Mouse (Mus musculus): ENCODE results near the gene Slc35a2.

Slc35a2 gene

DNA sequence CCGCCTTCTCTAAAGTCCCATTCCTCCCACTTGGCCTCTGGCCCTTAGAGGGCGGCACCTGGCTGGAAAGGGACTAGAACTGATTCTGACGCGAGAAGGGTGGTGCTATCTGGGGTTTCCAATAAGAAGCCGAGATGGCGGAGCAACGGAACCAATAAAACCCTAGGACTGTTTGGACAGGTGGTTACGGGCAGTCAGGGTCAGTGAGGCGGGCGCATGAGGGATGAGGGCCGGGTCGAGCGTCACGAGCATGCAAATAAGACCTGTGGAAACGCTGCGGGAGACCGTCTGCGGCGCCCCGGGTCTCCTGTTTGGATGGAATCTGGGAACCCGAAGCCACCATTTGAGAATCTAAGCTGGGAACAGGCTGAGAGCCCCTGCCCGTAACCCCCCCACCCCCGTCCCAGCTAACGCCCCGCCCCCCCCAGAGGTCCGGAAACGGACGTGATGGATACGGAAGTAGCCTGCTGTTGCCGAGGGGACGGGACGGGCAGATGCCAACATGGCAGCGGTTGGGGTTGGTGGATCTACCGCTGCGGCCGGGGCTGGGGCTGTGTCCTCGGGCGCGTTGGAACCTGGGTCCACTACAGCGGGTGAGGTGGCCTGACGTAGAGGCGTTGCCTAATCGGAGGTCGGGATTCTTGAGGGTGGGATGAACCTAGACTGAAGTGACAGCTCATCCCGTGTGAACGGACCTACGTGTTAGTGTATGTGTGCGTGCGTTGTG is at the start of gene Slc35a2:
Gene Slc35a2 (plus strand): TSS at position 188 of the 727 bp plus-strand sequence.
- DNase-seq (ENCODE audit: low read depth, low spot score), result peak; percentile 52

DNA sequence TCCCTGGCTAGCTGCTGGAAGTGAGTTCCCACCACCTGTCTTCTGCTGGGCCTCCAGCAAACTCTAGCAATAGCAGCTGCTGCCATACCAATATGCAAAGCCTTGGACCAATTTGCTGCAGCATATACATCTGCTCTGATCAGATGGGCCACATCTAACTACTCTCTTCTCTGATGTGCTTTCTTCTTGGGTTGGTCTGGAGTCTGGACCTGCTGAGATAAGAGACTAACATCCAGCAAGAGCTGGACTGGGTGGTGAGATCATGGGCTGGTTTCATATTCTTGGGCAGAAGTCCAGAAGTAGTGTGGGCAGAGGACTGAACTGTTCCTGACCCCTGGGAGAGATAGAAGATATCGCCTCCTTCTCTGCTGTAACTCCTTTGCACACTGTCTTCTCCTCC is 46.7 kb upstream of the Slc35a2 start:
- no peak for DNase-seq (ENCODE audit: low read depth, low spot score)

DNA sequence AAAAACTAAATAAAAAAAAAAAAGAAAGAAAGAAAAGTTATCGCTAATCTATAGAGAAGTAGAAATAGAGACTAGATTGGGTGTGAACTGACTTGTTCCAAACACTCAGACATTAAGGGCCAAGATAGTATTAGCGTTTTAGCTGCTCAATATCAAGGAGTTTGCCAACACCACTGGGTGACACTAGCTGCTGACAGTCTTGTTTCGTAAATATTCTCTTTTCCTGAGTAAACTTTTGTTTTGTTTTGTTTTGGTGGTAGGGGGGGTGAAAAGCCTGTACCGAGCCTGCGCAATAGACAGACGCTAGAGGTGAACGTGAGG is 43.0 kb upstream of the Slc35a2 start:
- no peak for DNase-seq (ENCODE audit: low read depth, low spot score)

GRCm38 (mm10) chrX:7841163-7842162 is 42.4 kb upstream of the Slc35a2 start, which contains the start of gene Otud5:
Otud5 (plus strand) TSS chrX:7841364.
- DNase-seq (ENCODE audit: low read depth, low spot score), result peak; percentile 87

DNA sequence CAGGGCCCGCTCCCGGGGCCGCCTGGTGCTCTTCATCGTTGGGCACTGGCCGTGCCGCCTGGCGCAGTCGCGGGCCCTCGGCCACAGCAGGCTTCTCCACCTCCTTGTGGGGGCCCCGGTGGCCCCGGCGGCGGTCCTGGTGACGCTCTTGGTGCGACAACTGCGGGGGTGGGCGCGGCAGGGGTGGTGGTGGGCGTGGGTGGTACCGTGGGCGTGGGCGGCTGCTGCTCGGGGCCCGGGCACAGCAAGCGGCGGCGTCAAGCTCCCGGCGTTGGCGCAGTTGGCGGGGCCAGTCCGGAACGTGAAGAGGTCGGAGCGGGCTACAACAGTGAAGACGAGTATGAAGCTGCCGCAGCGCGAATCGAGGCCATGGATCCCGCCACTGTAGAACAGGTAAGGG is 41.5 kb upstream of the Slc35a2 start:
- no peak for DNase-seq (ENCODE audit: low read depth, low spot score)

GRCm38 (mm10) chrX:7847845-7848244 is 36.0 kb upstream of the Slc35a2 start:
- no peak for DNase-seq (ENCODE audit: low read depth, low spot score)

- DNase-seq (ENCODE audit: low read depth, low spot score), result no peak
Observed at GRCm38 (mm10) chrX:7854578-7854977, 29.2 kb upstream of the Slc35a2 start.

GRCm38 (mm10) chrX:7859191-7859753 is 24.6 kb upstream of the Slc35a2 start:
- no peak for DNase-seq (ENCODE audit: low read depth, low spot score)

GRCm38 (mm10) chrX:7863181-7863580 is 20.6 kb upstream of the Slc35a2 start:
- no peak for DNase-seq (ENCODE audit: low read depth, low spot score)

DNA sequence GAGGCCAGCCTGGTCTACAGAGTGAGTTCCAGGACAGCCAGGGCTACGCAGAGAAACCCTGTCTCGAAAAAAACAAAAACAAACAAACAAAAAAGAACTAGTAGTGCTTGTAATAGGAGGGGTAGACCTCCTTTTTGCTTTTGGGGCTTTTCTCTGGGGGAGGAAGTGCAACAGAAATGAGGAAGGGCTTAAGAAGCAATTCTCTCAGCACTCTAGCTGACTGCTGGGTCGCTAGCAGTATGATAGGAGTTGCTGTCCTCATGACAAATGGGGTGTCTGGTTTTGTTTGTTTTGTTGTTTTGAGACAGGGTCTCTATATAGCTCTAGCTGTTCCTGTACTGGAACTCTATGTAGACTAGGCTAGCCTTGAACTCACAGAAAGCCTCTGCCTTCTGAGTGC is 19.3 kb upstream of the Slc35a2 start:
- DNase-seq (ENCODE audit: low read depth, low spot score), result no peak

DNA sequence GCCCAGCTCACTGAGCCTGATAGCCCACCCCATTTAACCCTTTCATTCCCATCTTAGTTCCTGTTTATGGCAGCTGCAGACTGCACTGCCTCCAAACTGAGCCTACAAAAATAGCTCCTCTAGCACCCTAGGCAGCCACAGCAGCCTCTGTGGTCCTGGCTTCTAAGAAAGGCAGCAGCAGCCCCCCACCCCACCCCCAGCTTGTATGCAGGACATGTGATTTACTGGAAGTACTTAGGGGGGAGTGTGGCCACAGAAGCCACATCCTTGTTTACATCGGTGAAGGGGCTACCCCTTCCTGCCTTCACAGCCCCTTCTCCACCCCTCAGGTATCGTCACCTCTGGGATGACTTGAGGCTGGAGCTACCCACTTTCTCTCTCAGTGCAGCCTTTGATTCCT is 18.5 kb upstream of the Slc35a2 start:
- no peak for DNase-seq (ENCODE audit: low read depth, low spot score)

DNA sequence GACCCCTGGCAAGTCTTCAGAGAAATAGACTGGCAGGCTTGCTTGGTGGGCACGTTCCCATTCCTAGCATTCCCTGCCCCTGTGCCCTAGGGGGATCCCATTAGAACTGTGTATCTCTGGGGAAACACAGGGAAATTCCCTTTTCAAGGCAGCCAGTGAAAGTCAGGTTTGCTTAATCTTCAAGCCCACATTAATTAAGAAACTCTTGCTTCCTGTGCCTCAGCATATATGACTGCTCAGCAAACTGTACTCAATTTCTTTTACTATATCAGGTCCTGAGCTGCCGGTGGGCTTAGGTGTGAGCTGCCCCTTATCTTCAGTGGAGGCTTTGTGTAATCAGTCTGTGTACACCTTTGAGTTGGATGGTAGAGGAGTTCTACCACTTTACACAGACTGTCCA is 18.0 kb upstream of the Slc35a2 start:
- DNase-seq (ENCODE audit: low read depth, low spot score), result no peak

DNA sequence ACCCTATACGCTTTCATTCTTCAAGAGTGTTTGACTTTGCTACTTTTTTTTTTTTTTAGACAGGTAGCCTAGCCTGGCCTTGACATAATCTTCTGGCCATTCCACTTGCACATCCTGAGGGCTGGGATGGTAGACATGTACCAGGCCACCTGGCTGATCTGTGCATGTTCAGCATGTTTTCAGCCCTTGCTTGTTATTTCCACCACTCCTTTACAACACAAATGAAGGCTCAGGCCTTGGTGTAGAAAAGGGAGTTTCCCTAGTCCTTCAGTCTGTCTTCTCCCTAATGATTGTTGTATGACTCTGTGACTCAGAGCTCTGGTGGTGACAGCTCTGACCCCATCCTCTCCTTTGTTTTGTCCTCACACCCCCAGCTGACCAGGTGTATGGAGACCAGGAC is 16.7 kb upstream of the Slc35a2 start:
- no peak for DNase-seq (ENCODE audit: low read depth, low spot score)

DNA sequence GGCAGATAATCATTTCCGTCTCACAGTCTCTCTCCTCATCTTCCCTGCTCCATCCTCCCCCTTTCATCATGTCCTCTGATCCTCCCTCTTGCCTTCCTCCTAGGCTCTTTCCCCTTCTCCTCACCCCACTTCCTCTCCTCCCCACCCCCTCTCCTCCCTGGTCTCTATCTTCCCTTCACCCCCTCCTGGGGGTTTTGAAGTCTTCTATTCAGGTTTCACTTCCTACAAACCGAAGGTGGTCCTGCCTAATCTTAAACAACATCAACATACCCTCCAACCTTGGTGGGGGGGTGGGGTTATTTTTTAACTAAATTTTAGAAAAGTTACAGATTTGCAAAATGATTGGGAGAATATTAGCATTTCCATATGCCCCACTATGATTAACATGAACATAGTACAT is 15.3 kb upstream of the Slc35a2 start:
- no peak for DNase-seq (ENCODE audit: low read depth, low spot score)

GRCm38 (mm10) chrX:7869826-7870225 is 14.0 kb upstream of the Slc35a2 start:
- DNase-seq (ENCODE audit: low read depth, low spot score), result no peak

GRCm38 (mm10) chrX:7878007-7878419 is 5.8 kb upstream of the Slc35a2 start, which contains the start of gene Pim2:
Pim2 (plus strand) TSS chrX:7878262.
- peak; percentile 54 for DNase-seq (ENCODE audit: low read depth, low spot score)

- DNase-seq (ENCODE audit: low read depth, low spot score), result no peak
Observed at GRCm38 (mm10) chrX:7878495-7878894, 5.3 kb upstream of the Slc35a2 start.

DNA sequence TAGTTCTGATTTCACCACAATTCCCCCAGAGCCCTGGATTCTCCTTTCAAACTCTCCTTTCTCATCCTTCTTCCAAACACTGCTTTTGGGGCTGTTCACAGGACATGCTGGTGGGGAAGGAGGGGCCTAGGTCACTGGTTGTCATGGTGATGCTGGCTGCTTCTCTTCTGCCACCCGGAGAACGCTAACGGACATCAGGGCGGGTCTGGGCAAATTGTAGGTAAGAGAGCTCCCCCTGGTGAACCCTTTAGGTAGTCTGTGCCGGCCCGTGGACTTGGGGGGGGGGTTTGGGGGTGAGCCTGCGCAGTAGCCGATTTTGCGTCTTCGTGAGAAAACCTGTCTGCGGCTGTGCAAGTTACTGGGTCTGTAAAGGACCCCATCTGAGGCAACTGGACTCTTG is 4.0 kb upstream of the Slc35a2 start:
- no peak for DNase-seq (ENCODE audit: low read depth, low spot score)

DNA sequence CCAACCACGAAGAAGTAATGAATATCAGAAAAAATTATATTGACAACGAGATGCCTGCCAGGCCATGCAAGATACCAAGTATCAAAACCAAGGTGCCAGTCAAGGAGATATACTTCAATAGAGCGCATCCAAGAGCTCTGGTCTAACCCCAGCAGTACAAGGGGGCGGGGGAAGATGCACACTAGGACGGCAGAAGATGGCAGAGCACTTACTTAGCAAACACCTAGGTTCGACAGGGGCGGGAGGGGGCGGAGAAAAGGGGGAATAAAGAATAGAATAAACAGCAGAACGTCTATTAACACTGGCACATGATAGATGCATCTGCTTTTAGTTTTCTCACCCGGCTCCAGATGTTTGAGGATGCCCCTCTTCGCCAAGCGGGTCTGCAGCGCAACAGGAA is 14.4 kb downstream of the Slc35a2 start:
- DNase-seq (ENCODE audit: low read depth, low spot score), result no peak

DNA sequence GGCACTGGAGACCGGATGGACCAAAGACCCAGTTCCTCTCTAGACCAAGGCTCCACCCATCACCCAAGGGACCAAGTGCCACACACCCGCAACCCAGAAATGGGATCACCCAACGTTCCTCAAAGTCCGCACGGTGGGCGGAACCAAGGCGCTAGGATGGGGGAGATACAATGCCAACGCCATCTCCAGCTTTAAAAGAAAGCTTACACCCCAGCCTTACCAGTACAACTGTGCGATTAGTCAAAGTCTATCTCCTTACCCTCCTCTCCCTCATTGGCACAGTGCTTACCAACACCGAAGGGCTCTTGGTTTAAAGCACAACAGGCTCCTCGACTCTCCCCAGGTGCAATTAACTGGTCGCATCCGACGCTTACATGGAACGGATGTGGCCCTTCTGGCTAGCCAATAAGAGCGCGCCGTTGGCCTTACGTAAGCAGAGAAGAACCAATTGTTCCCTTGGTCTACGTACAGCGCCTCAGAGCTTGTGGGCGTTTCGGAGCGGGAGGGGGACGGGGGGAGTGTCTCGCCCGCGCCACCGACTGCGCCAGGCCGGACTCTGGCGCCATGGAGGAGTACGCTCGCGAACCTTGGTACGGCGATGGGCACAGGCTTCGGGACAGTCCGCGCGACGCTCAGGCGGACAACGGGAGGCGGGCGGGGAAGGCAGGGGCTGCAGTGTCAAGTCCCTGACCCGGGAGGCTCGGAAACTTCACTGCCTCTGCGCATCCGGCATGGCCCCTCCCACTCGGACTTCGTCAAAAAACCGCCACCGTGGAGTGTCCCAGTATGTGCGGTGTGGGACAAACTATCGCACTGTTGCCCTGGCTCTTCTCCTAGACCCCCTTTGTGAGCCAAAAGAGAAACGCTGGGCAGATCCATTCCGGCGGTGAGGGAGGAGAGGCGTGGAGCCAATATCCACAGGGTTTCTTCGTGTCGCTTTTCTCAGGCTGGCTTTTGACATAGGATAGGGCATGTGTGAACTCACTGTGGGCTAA is 15.3 kb downstream of the Slc35a2 start, which contains the start of the genes Pqbp1 and Timm17b:
Gene Pqbp1 (minus strand): TSS at position 390 of the 995 bp plus-strand sequence.
Gene Timm17b (plus strand): TSS at position 478 of the 995 bp plus-strand sequence.
- DNase-seq (ENCODE audit: low read depth, low spot score), result peak; percentile 82

GRCm38 (mm10) chrX:7904441-7904840 is 20.6 kb downstream of the Slc35a2 start:
- DNase-seq (ENCODE audit: low read depth, low spot score), result no peak
